Mouse (Mus musculus): ENCODE measurements around the gene Pde3a.

GRCm38 (mm10) chr6:141432271-141432974 is 183.4 kb downstream of the Pde3a start:
- TF ChIP-seq CTCF (IDR thresholded peaks at IDR 0.05; ENCODE audit: insufficient read depth, low read length) (no peak), POLR2A (IDR thresholded peaks at IDR 0.05; ENCODE audit: borderline replicate concordance, extremely low read depth, low read depth, low read length) (no peak)
